Mouse (Mus musculus) forebrain, embryonic 13.5 days (tissue): Measurements from ENCODE around the gene Gm28308. TPM values are rescaled to one million over a fixed set of nuclear protein-coding genes. Genes with fewer than 3 reads are reported as not detected.
A peak's percentile ranks its signal among the peaks of the same experiment; 100 is the strongest.

ENCODE experiments used
- ATAC-seq: fragments of 200-750 bp; cut with Nextera tagmentation; 2 replicates; pipeline ENCODE4 v1.8.0; 2017
- H3K27ac ChIP-seq: fragments of 300-500 bp; sonication (generic); 2 replicates; pipeline ENCODE4 v1.5.1; 2015; ENCODE audit warnings: inconsistent platforms, mild to moderate bottlenecking, moderate library complexity
- H3K27me3 ChIP-seq: fragments of 300-500 bp; sonication (generic); 2 replicates; pipeline ENCODE4 v1.6.1; 2015; ENCODE audit warnings: mild to moderate bottlenecking, inconsistent platforms
- H3K36me3 ChIP-seq: fragments of 300-500 bp; sonication (generic); 2 replicates; pipeline ENCODE4 v1.6.1; 2015; ENCODE audit warnings: mild to moderate bottlenecking, inconsistent platforms; ENCODE audit not compliant: poor library complexity, severe bottlenecking
- H3K4me1 ChIP-seq: fragments of 300-500 bp; sonication (generic); 2 replicates; pipeline ENCODE4 v1.6.1; 2015; ENCODE audit warnings: inconsistent platforms
- H3K4me2 ChIP-seq: fragments of 300-500 bp; sonication (generic); 2 replicates; pipeline ENCODE4 v1.6.1; 2015; ENCODE audit warnings: inconsistent platforms, mild to moderate bottlenecking, moderate library complexity
- H3K4me3 ChIP-seq: fragments of 300-500 bp; sonication (generic); 2 replicates; pipeline ENCODE4 v1.5.1; 2015; ENCODE audit warnings: mild to moderate bottlenecking, inconsistent platforms
- H3K9ac ChIP-seq: fragments of 300-500 bp; sonication (generic); 2 replicates; pipeline ENCODE4 v1.6.1; 2015; ENCODE audit warnings: mild to moderate bottlenecking, inconsistent platforms
- H3K9me3 ChIP-seq: fragments of 300-500 bp; sonication (generic); replicated peaks from 2 replicates; pipeline ENCODE4 v1.6.1; 2016; ENCODE audit warnings: inconsistent platforms
- WGBS: fragments of 180-500 bp; shearing (Covaris S2); methylation state at CpG from one replicate; pipeline ENCODE4 v1.1.7; 2015; 5-methylcytosine and 5-hydroxymethylcytosine counted together
- polyA plus RNA-seq: library from polyadenylated mRNA; unstranded; fragments of >200 nt; fragmentation: Nextera tagmentation; extraction: Ambion mirVana; gene quantifications from 2 replicates; pipeline ENCODE4 v1.2.1, GENCODE M21; 2015

Gene Gm28308
- polyA plus RNA-seq, result not detected in 2 replicates

GRCm38 (mm10) chr6:52213119-52213986 is at the start of gene Gm28308, which contains the start of gene Hoxa3:
Gene Gm28308, minus strand, starts transcription at chr6:52213339.
Gene Hoxa3, minus strand, starts transcription at chr6:52213336.
- ATAC-seq, result no peak
- H3K9ac ChIP-seq, result no peak within 1 kb of the TSS
- H3K4me1 ChIP-seq, result peaks cover 17% of the 10 kb centered on the region
- WGBS, result 2% methylated on average over 38 of the region's 38 CpGs
- H3K27ac ChIP-seq, result no peak within 1 kb of the TSS
- H3K36me3 ChIP-seq, result no peaks in the 10 kb centered on the region
- H3K27me3 ChIP-seq, result peaks cover 100% of the 10 kb centered on the region
- H3K9me3 ChIP-seq, result no peaks in the 10 kb centered on the region
- H3K4me2 ChIP-seq, result no peak within 1 kb of the TSS
- no peak within 1 kb of the TSS for H3K4me3 ChIP-seq

- Histone ChIP-seq H3K4me3 (no peak overlapping the region), H3K27me3 (peaks cover 95% of the 10 kb centered on the region), H3K9ac (no peak overlapping the region), H3K9me3 (no peaks in the 10 kb centered on the region), H3K36me3 (no peaks in the 10 kb centered on the region), H3K4me1 (peaks cover 10% of the 10 kb centered on the region; the same call in 1 of the 2 replicates), H3K4me2 (no peak overlapping the region), H3K27ac (no peak overlapping the region)
- no peak for ATAC-seq
- WGBS, result under 1% methylated on average over 24 of the region's 24 CpGs
Measured at GRCm38 (mm10) chr6:52262463-52263320, 49.6 kb upstream of the Gm28308 start.

GRCm38 (mm10) chr6:52261751-52262462 is 48.8 kb upstream of the Gm28308 start:
- ATAC-seq, result no peak
- Histone ChIP-seq H3K36me3 (no peaks in the 10 kb centered on the region), H3K9me3 (no peaks in the 10 kb centered on the region), H3K4me3 (no peak overlapping the region), H3K4me2 (no peak overlapping the region), H3K9ac (no peak overlapping the region), H3K27me3 (peaks cover 97% of the 10 kb centered on the region), H3K4me1 (peaks cover 10% of the 10 kb centered on the region; the same call in 1 of the 2 replicates), H3K27ac (no peak overlapping the region)
- 5% methylated on average over 9 of the region's 9 CpGs for WGBS

- no peak within 1 kb of the TSS for H3K27ac ChIP-seq
- H3K4me2 ChIP-seq, result peak within 1 kb of the TSS; percentile 51
- ATAC-seq, result 0 out of 2 replicates have a peak, but pooled peaks have one; percentile 38
- peak within 1 kb of the TSS; percentile 25 for H3K4me3 ChIP-seq
- peaks cover 96% of the 10 kb centered on the region for H3K27me3 ChIP-seq
- H3K9me3 ChIP-seq, result no peaks in the 10 kb centered on the region
- no peaks in the 10 kb centered on the region for H3K36me3 ChIP-seq
- H3K9ac ChIP-seq, result no peak within 1 kb of the TSS
- 1% methylated on average over 24 of the region's 72 CpGs for WGBS
- peaks cover 10% of the 10 kb centered on the region; the same call in 1 of the 2 replicates for H3K4me1 ChIP-seq
Measured at GRCm38 (mm10) chr6:52260654-52261575, 47.8 kb upstream of the Gm28308 start, which contains the start of gene Hoxa13. Gene Hoxa13, minus strand, starts transcription at chr6:52260880.

GRCm38 (mm10) chr6:52259811-52260261 is 46.7 kb upstream of the Gm28308 start:
- no peak for ATAC-seq
- H3K9ac ChIP-seq, result no peak overlapping the region
- H3K36me3 ChIP-seq, result no peaks in the 10 kb centered on the region
- under 1% methylated on average over 39 of the region's 39 CpGs for WGBS
- H3K4me2 ChIP-seq, result peak overlapping the region; percentile 51
- no peak overlapping the region for H3K27ac ChIP-seq
- H3K4me3 ChIP-seq, result peak overlapping the region; percentile 25
- peaks cover 96% of the 10 kb centered on the region for H3K27me3 ChIP-seq
- peaks cover 10% of the 10 kb centered on the region; the same call in 1 of the 2 replicates for H3K4me1 ChIP-seq
- no peaks in the 10 kb centered on the region for H3K9me3 ChIP-seq

- Histone ChIP-seq H3K27me3 (peaks cover 96% of the 10 kb centered on the region), H3K27ac (no peak overlapping the region), H3K36me3 (no peaks in the 10 kb centered on the region), H3K4me3 (no peak overlapping the region), H3K4me1 (peaks cover 10% of the 10 kb centered on the region; the same call in 1 of the 2 replicates), H3K9me3 (no peaks in the 10 kb centered on the region), H3K4me2 (no peak overlapping the region), H3K9ac (no peak overlapping the region)
- ATAC-seq, result no peak
- 2% methylated on average over 24 of the region's 25 CpGs for whole genome bisulfite sequencing
Measured at GRCm38 (mm10) chr6:52259081-52259790, 46.1 kb upstream of the Gm28308 start.

GRCm38 (mm10) chr6:52256956-52257355 is 43.8 kb upstream of the Gm28308 start:
- no peaks in the 10 kb centered on the region for H3K36me3 ChIP-seq
- H3K4me3 ChIP-seq, result no peak overlapping the region
- no peak overlapping the region for H3K27ac ChIP-seq
- WGBS, result 0% methylated on average over 6 of the region's 6 CpGs
- peaks cover 13% of the 10 kb centered on the region; the same call in 1 of the 2 replicates for H3K4me1 ChIP-seq
- H3K9ac ChIP-seq, result no peak overlapping the region
- no peaks in the 10 kb centered on the region for H3K9me3 ChIP-seq
- ATAC-seq, result 0 out of 2 replicates have a peak, but pooled peaks have one; percentile 19
- peaks cover 96% of the 10 kb centered on the region for H3K27me3 ChIP-seq
- H3K4me2 ChIP-seq, result no peak overlapping the region

GRCm38 (mm10) chr6:52253511-52254500 is 40.7 kb upstream of the Gm28308 start:
- Histone ChIP-seq H3K27me3 (peaks cover 98% of the 10 kb centered on the region), H3K4me2 (peak overlapping the region; percentile 13; the same call in 1 of the 2 replicates), H3K27ac (no peak overlapping the region), H3K9me3 (no peaks in the 10 kb centered on the region), H3K4me1 (0 out of 2 replicates have a peak, but pooled peaks cover 3% of the 10 kb centered on the region), H3K36me3 (no peaks in the 10 kb centered on the region), H3K4me3 (peak overlapping the region; percentile 19; the same call in 1 of the 2 replicates), H3K9ac (no peak overlapping the region)
- under 1% methylated on average over 59 of the region's 59 CpGs for WGBS
- ATAC-seq, result no peak

GRCm38 (mm10) chr6:52252775-52253376 is 39.7 kb upstream of the Gm28308 start:
- Histone ChIP-seq H3K9ac (no peak overlapping the region), H3K27ac (no peak overlapping the region), H3K4me3 (no peak overlapping the region; the same call in 1 of the 2 replicates), H3K4me2 (no peak overlapping the region), H3K27me3 (peaks cover 98% of the 10 kb centered on the region), H3K4me1 (0 out of 2 replicates have a peak, but pooled peaks cover 3% of the 10 kb centered on the region), H3K36me3 (no peaks in the 10 kb centered on the region), H3K9me3 (no peaks in the 10 kb centered on the region)
- ATAC-seq, result no peak
- under 1% methylated on average over 35 of the region's 35 CpGs for WGBS
